Mouse (Mus musculus) hematopoietic stem cell, adult 5-6 weeks (primary cell): Measurements from ENCODE around the gene Gzme. TPM values are rescaled to one million over a fixed set of nuclear protein-coding genes. Genes with fewer than 3 reads are reported as not detected.
A peak's percentile ranks its signal among the peaks of the same experiment; 100 is the strongest.
"Not testable (repeated sequence)": the region's sequence is repeated elsewhere in the genome, so short reads cannot be mapped to it uniquely, and the experiment has no call there.

Source experiments
- ATAC-seq, 2 experiments: fragments of 125-278 bp in 1 of 2; replicated peaks in 1 of 2; 2 replicates each; pipeline ENCODE4 v1.8.0; 2016 to 2017; ENCODE audit warnings: inconsistent platforms in 2 of 2, mild to moderate bottlenecking in 2 of 2, moderate number of reproducible peaks in 2 of 2, low read depth in 1 of 2, moderate TSS enrichment in 1 of 2; ENCODE audit not compliant: low FRiP score in 2 of 2, poor library complexity in 2 of 2, severe bottlenecking in 2 of 2, insufficient read depth in 1 of 2, low TSS enrichment in 1 of 2
- total RNA-seq: library from RNA; stranded (forward); fragments of 172-1452, 232-1000 nt; gene quantifications from 2 replicates; pipeline ENCODE4 v1.2.3, GENCODE M21; 2017

Gene Gzme
- not detected in 2 replicates for total RNA-seq

GRCm38 (mm10) chr14:56120525-56120924 lies at the start of gene Gzme:
TSS of gene Gzme (minus strand) at chr14:56120625.
- ATAC-seq: no peak

GRCm38 (mm10) chr14:56168009-56168408 lies 47.6 kb upstream of the Gzme start:
- ATAC-seq: no peak

GRCm38 (mm10) chr14:56162109-56162508 lies 41.7 kb upstream of the Gzme start:
- ATAC-seq: no peak

GRCm38 (mm10) chr14:56159479-56159878 lies 39.1 kb upstream of the Gzme start, which contains the start of gene Gzmg:
TSS of gene Gzmg (minus strand) at chr14:56159579.
- ATAC-seq: not testable (repeated sequence)

- ATAC-seq: no peak
These were observed 34.9 kb upstream of the Gzme start for GRCm38 (mm10) chr14:56155340-56155739.

- ATAC-seq: not testable (repeated sequence)
These were observed 13.2 kb upstream of the Gzme start for GRCm38 (mm10) chr14:56133675-56134074.

- ATAC-seq: not testable (repeated sequence)
These were observed 12.1 kb upstream of the Gzme start, which contains the start of gene Gzmd for GRCm38 (mm10) chr14:56132508-56132907. TSS of gene Gzmd (minus strand) at chr14:56132608.

- no peak; a peak in 1 of 4 replicates for ATAC-seq
These were observed 7.9 kb upstream of the Gzme start for GRCm38 (mm10) chr14:56128341-56128740.

GRCm38 (mm10) chr14:56123516-56123915 lies 3.1 kb upstream of the Gzme start:
- ATAC-seq: no peak

GRCm38 (mm10) chr14:56115531-56116310 lies 4.7 kb downstream of the Gzme start:
- not testable (repeated sequence) for ATAC-seq

- ATAC-seq: peak in 1 of 2 experiments; percentile 29; a peak in 1 of 4 replicates
These were observed 14.8 kb downstream of the Gzme start for GRCm38 (mm10) chr14:56105447-56106180.

- ATAC-seq: peak in 1 of 2 experiments; percentile 35; a peak in 1 of 4 replicates
These were observed 15.4 kb downstream of the Gzme start for GRCm38 (mm10) chr14:56105016-56105415.

GRCm38 (mm10) chr14:56103452-56103851 lies 17.0 kb downstream of the Gzme start:
- ATAC-seq: no peak

GRCm38 (mm10) chr14:56102386-56102785 lies 18.0 kb downstream of the Gzme start, which contains the start of gene Ctsg:
TSS of gene Ctsg (minus strand) at chr14:56102574.
- peak; percentile 34 to 37; a peak in 1 of 4 replicates for ATAC-seq

GRCm38 (mm10) chr14:56098940-56099339 lies 21.5 kb downstream of the Gzme start:
- ATAC-seq: peak; percentile 45 to 56; a peak in 2 of 4 replicates

- no peak for ATAC-seq
These were observed 22.8 kb downstream of the Gzme start for GRCm38 (mm10) chr14:56097597-56097996.

- ATAC-seq: no peak
These were observed 27.1 kb downstream of the Gzme start for GRCm38 (mm10) chr14:56093353-56093752.

- no peak for ATAC-seq
These were observed 33.7 kb downstream of the Gzme start for GRCm38 (mm10) chr14:56086711-56087110.
